Mouse (Mus musculus): ENCODE results near the gene AU021092.
"Not testable (repeated sequence)": the region's sequence is repeated elsewhere in the genome, so short reads cannot be mapped to it uniquely, and the experiment has no call there.

The AU021092 gene

GRCm38 (mm10) chr16:5222140-5222539 is at the start of gene AU021092:
Gene AU021092 (minus strand): TSS chr16:5222299.
- DNase-seq (ENCODE audit: low spot score): no peak

- DNase-seq (ENCODE audit: low spot score): no peak
Measured at GRCm38 (mm10) chr16:5271411-5272035, 49.4 kb upstream of the AU021092 start.

GRCm38 (mm10) chr16:5263926-5264325 is 41.8 kb upstream of the AU021092 start:
- no peak for DNase-seq (ENCODE audit: low spot score)

GRCm38 (mm10) chr16:5263156-5263555 is 41.1 kb upstream of the AU021092 start:
- DNase-seq (ENCODE audit: low spot score): no peak

GRCm38 (mm10) chr16:5255779-5256496 is 33.8 kb upstream of the AU021092 start, which contains the start of gene Eef2kmt:
Gene Eef2kmt (minus strand): TSS chr16:5255983.
- DNase-seq (ENCODE audit: low spot score): peak; percentile 99

GRCm38 (mm10) chr16:5255081-5255740 is 33.1 kb upstream of the AU021092 start:
- DNase-seq (ENCODE audit: low spot score): no peak

GRCm38 (mm10) chr16:5254346-5255025 is 32.4 kb upstream of the AU021092 start:
- peak; percentile 78 for DNase-seq (ENCODE audit: low spot score)

- no peak for DNase-seq (ENCODE audit: low spot score)
Measured at GRCm38 (mm10) chr16:5252260-5252659, 30.2 kb upstream of the AU021092 start.

GRCm38 (mm10) chr16:5250891-5251290 is 28.8 kb upstream of the AU021092 start:
- DNase-seq (ENCODE audit: low spot score): no peak

- DNase-seq (ENCODE audit: low spot score): peak; percentile 70
Measured at GRCm38 (mm10) chr16:5244411-5244810, 22.3 kb upstream of the AU021092 start.

- DNase-seq (ENCODE audit: low spot score): no peak
Measured at GRCm38 (mm10) chr16:5242882-5243281, 20.8 kb upstream of the AU021092 start.

- no peak for DNase-seq (ENCODE audit: low spot score)
Measured at GRCm38 (mm10) chr16:5242355-5242754, 20.3 kb upstream of the AU021092 start.

- peak; percentile 93 for DNase-seq (ENCODE audit: low spot score)
Measured at GRCm38 (mm10) chr16:5233418-5234313, 11.6 kb upstream of the AU021092 start, which contains the start of gene Alg1. Gene Alg1 (plus strand): TSS chr16:5233621.

GRCm38 (mm10) chr16:5232982-5233381 is 10.9 kb upstream of the AU021092 start:
- no peak for DNase-seq (ENCODE audit: low spot score)

- DNase-seq (ENCODE audit: low spot score): not testable (repeated sequence)
Measured at GRCm38 (mm10) chr16:5228103-5228502, 6.0 kb upstream of the AU021092 start.

- DNase-seq (ENCODE audit: low spot score): not testable (repeated sequence)
Measured at GRCm38 (mm10) chr16:5227501-5227900, 5.4 kb upstream of the AU021092 start.

GRCm38 (mm10) chr16:5226534-5226933 is 4.4 kb upstream of the AU021092 start:
- DNase-seq (ENCODE audit: low spot score): not testable (repeated sequence)

GRCm38 (mm10) chr16:5221403-5221802 is 696 bp downstream of the AU021092 start:
- no peak for DNase-seq (ENCODE audit: low spot score)

- DNase-seq (ENCODE audit: low spot score): peak; percentile 41
Measured at GRCm38 (mm10) chr16:5217341-5218133, 4.6 kb downstream of the AU021092 start.

- no peak for DNase-seq (ENCODE audit: low spot score)
Measured at GRCm38 (mm10) chr16:5216686-5217085, 5.4 kb downstream of the AU021092 start.
